Mouse (Mus musculus): ENCODE results near the gene Srp54a. TPM values are rescaled to one million over a fixed set of nuclear protein-coding genes. Genes with fewer than 3 reads are reported as not detected.
"Not testable (repeated sequence)": the region's sequence is repeated elsewhere in the genome, so short reads cannot be mapped to it uniquely, and the experiment has no call there.

The Srp54a gene
- polyA plus RNA-seq (2016; fragmentation: Nextera tagmentation; extraction: Ambion mirVana): 157 and 179 TPM in 2 replicates

DNA sequence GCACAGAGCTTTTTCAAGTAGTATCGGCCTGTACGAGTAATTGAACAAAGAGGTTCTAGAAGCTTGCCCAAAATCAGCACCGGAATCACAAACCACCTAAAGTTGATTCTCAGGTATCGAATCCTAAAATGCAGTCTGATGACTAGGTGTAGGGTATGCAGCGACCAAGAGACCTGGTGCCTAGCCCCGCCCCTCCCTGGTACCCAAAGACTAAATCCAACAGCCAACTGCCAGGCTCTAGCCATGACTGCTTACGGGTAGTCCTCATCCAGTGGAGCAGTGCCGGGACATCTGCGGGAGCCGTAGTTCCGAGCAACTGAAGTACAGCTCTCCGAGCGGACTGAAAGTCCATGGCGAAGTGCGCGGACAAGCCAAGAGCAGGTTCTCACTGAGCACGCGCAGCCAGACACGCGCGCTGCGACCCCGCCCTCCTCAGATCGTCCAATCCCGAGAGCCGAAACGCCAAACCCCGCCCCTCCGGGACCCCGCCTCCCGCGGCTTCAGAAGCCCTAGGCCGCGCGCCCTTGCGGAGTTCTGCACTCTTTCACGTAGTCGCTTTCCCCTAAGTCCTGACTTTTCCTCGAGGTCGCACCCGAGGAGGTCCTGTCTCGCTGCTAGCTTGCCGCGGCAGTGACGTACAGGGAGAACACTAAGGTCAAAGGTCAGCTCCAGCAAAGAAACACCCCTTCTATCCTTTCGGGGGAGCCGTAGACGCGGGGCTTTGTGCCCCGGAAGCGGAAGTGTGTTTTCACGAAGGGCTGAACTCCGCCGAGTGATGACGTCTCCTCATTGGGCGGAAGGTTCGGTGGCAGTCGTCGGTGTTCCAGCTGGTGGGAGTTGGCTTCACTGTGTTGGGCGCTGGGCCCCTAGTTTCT lies at the start of gene Srp54a, which contains the start of gene 2700097O09Rik:
Gene Srp54a (plus strand): TSS at position 537 of the 875 bp plus-strand sequence.
Gene 2700097O09Rik (minus strand): TSS at position 385 of the 875 bp plus-strand sequence.
- H3K9ac ChIP-seq: peak within 1 kb of the TSS; percentile 77
- WGBS: 1% methylated on average over 60 of the region's 60 CpGs

DNA sequence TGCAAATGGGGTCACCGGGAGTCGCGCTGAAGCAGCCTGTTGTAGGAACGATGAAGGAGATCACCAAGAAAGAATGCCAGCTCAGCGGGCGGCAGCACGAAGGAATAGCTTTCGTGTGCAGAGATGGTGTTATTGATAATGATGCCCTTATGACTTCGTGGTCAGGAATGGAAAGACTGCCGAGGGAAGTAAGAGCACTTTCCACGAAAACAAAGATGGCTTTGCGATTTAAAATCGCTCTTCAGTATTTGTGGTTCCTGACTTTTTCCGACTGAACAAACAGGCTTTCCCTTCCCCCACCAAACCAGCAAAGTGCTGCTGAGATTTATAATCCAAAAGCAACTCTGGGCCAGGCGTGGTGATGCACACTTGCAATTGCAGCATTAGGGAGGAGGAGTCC lies 39.1 kb upstream of the Srp54a start:
- no peak overlapping the region for H3K27ac ChIP-seq
- H3K36me3 ChIP-seq: peaks cover 11% of the 10 kb centered on the region; the same call in 1 of the 2 replicates
- 78% methylated on average over 15 of the region's 15 CpGs for WGBS
- no peak for ATAC-seq (ENCODE audit: insufficient number of reproducible peaks, insufficient read depth, low FRiP score, low TSS enrichment)
- no peaks in the 10 kb centered on the region for H3K4me1 ChIP-seq
- H3K4me2 ChIP-seq (replicated peaks): no peak overlapping the region
- H3K27me3 ChIP-seq: no peaks in the 10 kb centered on the region
- no peak overlapping the region for H3K4me3 ChIP-seq
- no peak overlapping the region for H3K9ac ChIP-seq
- no peaks in the 10 kb centered on the region for H3K9me3 ChIP-seq

More for the DNA sequence above, at the start of gene Srp54a, which contains the start of gene 2700097O09Rik:
- H3K4me3 ChIP-seq: peak within 1 kb of the TSS; percentile 73
- not testable (repeated sequence) for H3K27me3 ChIP-seq, H3K4me1 ChIP-seq, H3K36me3 ChIP-seq, H3K9me3 ChIP-seq
- peak within 1 kb of the TSS; percentile 55 for H3K4me2 ChIP-seq (replicated peaks)
- peak within 1 kb of the TSS; percentile 91 for H3K27ac ChIP-seq
- peak; percentile 97 for ATAC-seq (ENCODE audit: insufficient number of reproducible peaks, insufficient read depth, low FRiP score, low TSS enrichment)

DNA sequence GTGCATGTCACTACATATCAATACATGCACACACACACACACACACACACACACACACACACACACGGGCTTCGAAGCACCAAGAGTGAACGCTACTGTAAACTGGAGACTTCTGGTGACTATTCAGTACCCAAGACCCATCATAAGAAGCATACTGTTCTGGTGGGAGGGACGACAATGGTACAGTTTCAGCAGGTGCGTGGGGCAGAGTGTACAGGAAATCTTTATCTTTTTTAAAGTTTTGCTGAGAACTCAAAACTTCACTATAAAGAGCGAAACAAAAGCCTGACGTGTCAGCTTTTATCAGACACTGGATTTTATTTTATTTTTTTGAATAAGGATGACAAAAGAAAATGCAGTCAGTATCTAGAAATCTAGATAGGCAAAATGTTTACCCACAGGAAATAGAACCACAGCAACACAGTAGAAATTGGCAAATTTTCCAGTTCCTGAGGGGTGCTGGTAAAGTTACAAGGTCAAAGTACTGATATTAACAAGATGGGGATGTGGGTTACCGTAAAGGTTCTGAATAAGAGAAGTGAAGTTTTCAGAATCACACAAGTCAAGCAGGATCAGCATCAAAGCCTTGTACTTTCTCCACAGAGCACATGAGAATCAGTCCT lies 30.2 kb upstream of the Srp54a start:
- no peaks in the 10 kb centered on the region for H3K27me3 ChIP-seq
- no peak for ATAC-seq (ENCODE audit: insufficient number of reproducible peaks, insufficient read depth, low FRiP score, low TSS enrichment)
- no peak overlapping the region for H3K27ac ChIP-seq
- no peak overlapping the region for H3K4me3 ChIP-seq
- H3K36me3 ChIP-seq: peaks cover 28% of the 10 kb centered on the region
- no peaks in the 10 kb centered on the region for H3K9me3 ChIP-seq
- 91% methylated on average over 8 of the region's 8 CpGs for WGBS
- H3K9ac ChIP-seq: no peak overlapping the region
- H3K4me1 ChIP-seq: no peaks in the 10 kb centered on the region
- H3K4me2 ChIP-seq (replicated peaks): no peak overlapping the region

DNA sequence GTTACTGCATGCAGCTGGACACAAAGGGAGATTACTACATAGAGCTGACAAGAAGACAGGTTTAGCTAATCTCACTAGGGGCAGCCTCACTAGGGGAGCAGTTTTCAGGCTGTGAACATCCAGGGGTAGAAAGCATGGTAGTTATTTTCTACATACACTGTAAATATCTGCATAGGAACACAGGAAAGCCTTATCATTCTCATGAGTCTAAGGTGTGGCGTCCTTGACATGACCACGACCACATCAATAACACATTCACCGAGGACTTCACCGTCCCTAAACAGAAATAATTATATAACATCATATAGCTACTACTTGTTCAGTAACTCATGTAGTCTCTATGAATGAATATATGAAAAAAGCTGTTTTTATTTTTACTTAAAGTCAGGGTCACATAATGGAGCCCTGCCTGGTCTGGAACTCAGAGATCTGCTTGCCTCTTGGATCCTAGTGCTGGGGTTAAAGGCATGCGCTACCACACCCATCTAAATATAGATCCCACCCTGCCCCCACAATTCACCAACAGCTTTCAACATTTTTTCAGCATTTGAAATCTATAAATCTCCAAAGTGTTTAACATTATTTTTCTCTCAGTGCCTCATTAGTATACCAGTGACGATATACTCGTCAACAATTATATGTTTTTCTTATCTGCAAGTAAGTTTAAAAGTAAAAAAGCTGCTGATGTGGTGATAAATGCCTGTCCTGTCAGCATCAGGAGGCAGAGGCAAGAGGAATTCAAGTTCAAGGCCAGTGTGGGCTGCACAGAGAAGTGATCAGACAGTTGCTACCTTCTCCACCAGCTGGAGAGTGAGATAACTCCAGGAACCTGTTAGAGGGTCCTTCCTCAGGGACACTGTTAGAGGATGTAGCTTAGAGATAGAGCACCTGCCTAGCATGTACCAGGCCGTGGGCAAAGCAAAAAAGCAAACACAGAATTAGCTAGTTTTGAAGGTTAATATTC lies 28.6 kb upstream of the Srp54a start:
- H3K27ac ChIP-seq: no peak overlapping the region
- no peaks in the 10 kb centered on the region for H3K27me3 ChIP-seq
- no peak overlapping the region for H3K4me2 ChIP-seq (replicated peaks)
- no peak for ATAC-seq (ENCODE audit: insufficient number of reproducible peaks, insufficient read depth, low FRiP score, low TSS enrichment)
- no peaks in the 10 kb centered on the region for H3K9me3 ChIP-seq
- no peak overlapping the region for H3K9ac ChIP-seq
- WGBS: 94% methylated on average over 8 of the region's 8 CpGs
- H3K4me3 ChIP-seq: no peak overlapping the region
- H3K36me3 ChIP-seq: peaks cover 21% of the 10 kb centered on the region
- no peaks in the 10 kb centered on the region for H3K4me1 ChIP-seq

DNA sequence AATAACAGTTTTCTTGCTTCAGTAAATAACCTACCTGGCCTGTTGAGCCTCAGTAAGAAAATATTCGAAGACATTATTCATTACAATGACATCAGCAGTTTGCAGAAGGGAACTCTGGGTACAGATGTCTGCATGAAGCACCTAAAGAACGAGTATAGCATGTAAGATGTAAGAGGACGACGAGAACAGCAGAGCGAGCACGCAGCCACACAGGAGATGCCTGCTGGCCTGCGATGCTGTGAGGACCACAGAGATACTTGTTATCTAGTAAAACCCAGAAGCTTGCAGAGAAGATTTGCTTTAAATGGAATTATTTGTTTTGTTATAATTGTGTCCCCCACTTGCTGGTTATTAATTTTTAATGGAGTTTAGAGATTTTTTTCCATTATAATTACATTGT lies 26.8 kb upstream of the Srp54a start:
- 92% methylated on average over 7 of the region's 7 CpGs for WGBS
- no peaks in the 10 kb centered on the region for H3K4me1 ChIP-seq
- H3K36me3 ChIP-seq: peaks cover 9% of the 10 kb centered on the region; the same call in 1 of the 2 replicates
- H3K4me3 ChIP-seq: no peak overlapping the region
- no peaks in the 10 kb centered on the region for H3K9me3 ChIP-seq
- H3K9ac ChIP-seq: no peak overlapping the region
- ATAC-seq (ENCODE audit: insufficient number of reproducible peaks, insufficient read depth, low FRiP score, low TSS enrichment): no peak
- no peaks in the 10 kb centered on the region for H3K27me3 ChIP-seq
- H3K4me2 ChIP-seq (replicated peaks): no peak overlapping the region
- no peak overlapping the region for H3K27ac ChIP-seq

DNA sequence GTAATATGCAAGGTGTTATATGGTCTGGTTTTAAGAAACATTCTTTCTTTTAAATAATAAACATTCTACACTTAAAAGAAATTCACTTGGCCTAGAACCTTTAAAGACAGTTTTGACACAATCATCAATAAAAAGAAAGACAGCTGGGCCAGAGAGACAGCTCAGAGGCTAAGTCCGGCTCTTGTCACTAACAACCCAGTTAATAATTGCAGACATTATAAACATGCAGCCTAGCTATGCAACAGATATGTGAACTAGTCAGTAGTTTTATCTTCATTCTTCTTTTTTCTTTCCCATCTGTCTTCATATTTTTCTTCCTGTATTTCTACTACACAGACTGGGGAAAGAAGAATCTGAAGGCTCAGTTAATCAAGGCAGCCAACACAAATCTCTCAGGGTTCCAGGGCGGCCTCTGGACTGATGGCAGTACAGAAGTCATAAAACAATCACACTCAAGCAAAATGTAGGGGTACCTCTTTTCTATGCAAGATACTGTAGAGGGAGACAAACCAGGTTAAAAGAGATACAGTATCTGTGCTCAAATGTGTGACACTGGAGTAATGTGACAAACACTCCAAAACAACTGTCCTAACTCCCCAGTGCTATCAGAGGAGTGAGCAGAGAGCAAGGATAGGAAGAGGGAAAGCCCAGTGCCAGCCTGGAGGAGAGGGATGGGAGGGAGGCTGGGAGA lies 25.4 kb upstream of the Srp54a start:
- Histone ChIP-seq H3K4me3 (no peak overlapping the region), H3K9ac (no peak overlapping the region), H3K4me2 (replicated peaks) (no peak overlapping the region), H3K27me3 (no peaks in the 10 kb centered on the region), H3K27ac (no peak overlapping the region), H3K36me3 (peaks cover 15% of the 10 kb centered on the region), H3K4me1 (no peaks in the 10 kb centered on the region), H3K9me3 (no peaks in the 10 kb centered on the region)
- ATAC-seq (ENCODE audit: insufficient number of reproducible peaks, insufficient read depth, low FRiP score, low TSS enrichment): no peak
- WGBS: 79% methylated on average over 2 of the region's 2 CpGs

DNA sequence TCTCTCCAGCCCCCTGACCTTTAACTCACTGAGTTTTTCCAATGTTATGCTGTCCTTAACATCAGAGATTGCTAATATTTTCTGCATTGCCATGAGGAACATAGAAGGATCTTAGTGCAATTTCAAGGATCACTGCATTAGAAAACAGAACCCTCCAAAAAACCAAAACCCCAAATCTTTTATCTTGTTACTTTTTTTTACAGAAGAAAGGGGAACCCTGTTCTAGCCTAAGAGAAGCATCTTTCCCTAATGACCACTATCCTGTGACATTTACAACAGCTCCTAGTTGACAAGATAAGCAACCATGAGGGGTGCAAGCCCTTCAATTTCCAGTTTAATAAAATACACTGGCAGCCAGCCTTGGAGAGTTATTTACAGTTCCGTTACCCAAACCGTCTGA lies 23.4 kb upstream of the Srp54a start:
- Histone ChIP-seq H3K36me3 (peaks cover 20% of the 10 kb centered on the region), H3K4me3 (no peak overlapping the region), H3K9me3 (no peaks in the 10 kb centered on the region), H3K4me1 (no peaks in the 10 kb centered on the region), H3K27me3 (no peaks in the 10 kb centered on the region), H3K9ac (no peak overlapping the region), H3K4me2 (replicated peaks) (no peak overlapping the region), H3K27ac (no peak overlapping the region)
- 84% methylated on average over 2 of the region's 2 CpGs for WGBS
- no peak for ATAC-seq (ENCODE audit: insufficient number of reproducible peaks, insufficient read depth, low FRiP score, low TSS enrichment)

DNA sequence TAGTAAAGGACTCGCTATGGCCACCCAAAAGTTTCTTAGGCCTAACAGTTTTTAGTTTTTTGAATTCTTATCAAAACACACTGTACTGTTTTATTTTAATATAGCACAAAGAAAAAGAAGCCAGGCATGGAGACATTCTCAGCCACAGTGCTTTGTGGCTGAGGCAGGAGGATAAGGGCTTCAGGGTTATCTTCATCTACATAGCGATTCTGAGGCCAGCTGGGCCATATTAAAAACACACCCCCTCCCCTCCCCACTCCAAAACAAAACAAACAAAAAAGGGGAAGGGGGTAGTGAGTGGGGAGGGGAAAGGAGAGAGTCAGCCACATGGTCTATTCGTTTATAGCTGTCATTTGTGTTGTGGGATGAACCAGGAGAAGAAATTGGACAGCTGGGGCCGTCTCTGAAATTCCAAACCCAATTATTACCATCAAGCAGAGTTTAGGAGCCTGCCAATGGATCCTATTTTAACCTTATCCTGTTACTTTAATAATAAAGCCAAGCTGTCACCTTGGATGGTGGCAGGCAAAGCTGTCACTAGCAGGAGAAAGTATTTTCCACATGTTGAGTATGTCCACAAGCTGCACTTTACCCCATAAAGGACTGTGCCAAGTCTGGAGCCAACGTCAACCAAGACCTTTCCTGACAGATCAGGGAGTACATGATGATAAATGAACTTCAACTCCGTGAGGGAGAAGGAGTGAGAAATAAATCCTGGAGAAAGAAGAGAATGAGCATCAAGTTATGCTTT lies 21.0 kb upstream of the Srp54a start:
- H3K36me3 ChIP-seq: peaks cover 15% of the 10 kb centered on the region
- no peaks in the 10 kb centered on the region for H3K27me3 ChIP-seq
- H3K4me3 ChIP-seq: no peak overlapping the region
- ATAC-seq (ENCODE audit: insufficient number of reproducible peaks, insufficient read depth, low FRiP score, low TSS enrichment): no peak
- no peaks in the 10 kb centered on the region for H3K9me3 ChIP-seq
- no peak overlapping the region for H3K9ac ChIP-seq
- H3K27ac ChIP-seq: no peak overlapping the region
- WGBS: 65% methylated on average over 6 of the region's 6 CpGs
- no peaks in the 10 kb centered on the region for H3K4me1 ChIP-seq
- H3K4me2 ChIP-seq (replicated peaks): no peak overlapping the region

DNA sequence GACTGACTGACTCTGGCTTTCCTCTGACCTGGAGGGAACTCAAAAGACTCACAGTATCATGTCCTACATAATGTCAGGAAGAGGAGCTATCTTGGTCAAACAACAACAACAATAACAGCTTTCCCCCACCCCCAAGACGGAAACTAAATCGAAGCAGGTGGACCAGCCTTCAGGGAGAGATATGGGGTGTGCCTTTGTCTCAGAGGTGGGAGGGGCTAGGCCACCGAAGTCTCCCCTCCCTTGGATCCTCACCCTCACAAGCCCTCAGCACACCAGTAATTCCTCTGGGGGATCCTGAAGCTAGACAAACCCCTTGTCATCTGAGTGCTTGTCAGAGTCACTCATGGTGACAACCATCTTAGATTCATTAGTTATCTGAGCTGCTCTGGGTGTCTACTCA lies 20.2 kb upstream of the Srp54a start:
- Histone ChIP-seq H3K27ac (no peak overlapping the region; the same call in 1 of the 2 replicates), H3K27me3 (no peaks in the 10 kb centered on the region), H3K4me1 (no peaks in the 10 kb centered on the region), H3K36me3 (peaks cover 15% of the 10 kb centered on the region), H3K9me3 (no peaks in the 10 kb centered on the region), H3K9ac (no peak overlapping the region), H3K4me2 (replicated peaks) (no peak overlapping the region), H3K4me3 (no peak overlapping the region)
- 76% methylated on average over 3 of the region's 3 CpGs for WGBS
- ATAC-seq (ENCODE audit: insufficient number of reproducible peaks, insufficient read depth, low FRiP score, low TSS enrichment): no peak

DNA sequence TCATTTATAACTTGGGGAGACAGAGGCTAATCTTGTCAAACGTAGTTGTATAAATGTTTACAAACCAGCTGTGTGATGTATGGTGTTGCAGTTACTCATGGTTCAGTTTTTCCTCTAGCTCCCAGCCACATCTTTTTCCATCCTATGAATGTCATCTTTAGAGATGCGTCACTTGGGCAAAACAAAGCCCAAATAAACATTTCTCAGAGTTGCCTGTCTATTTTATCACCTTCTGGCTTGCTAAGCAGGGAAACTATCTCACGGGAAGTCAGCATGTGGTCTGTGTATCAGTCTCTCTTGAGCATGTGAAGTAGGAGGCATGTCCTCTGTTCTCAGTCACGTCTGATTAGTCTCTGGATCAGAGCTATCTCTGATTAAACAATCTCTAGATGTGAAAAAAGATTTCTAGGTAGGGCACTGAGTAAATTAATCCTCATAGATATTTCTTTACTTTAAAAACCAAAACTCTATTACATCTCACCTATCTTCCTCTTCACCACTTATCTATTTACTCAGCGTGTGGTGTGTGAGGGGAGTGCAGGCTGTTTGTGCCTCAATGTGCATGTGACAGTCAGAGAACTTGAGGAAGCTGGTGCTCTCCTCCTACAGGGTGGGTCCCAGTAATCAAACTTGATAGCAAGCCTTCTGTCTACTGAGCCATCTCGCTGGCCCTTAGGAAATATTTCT lies 19.7 kb upstream of the Srp54a start:
- Histone ChIP-seq H3K4me2 (replicated peaks) (no peak overlapping the region), H3K27ac (no peak overlapping the region), H3K4me1 (no peaks in the 10 kb centered on the region), H3K9ac (no peak overlapping the region), H3K36me3 (peaks cover 15% of the 10 kb centered on the region), H3K27me3 (no peaks in the 10 kb centered on the region), H3K9me3 (no peaks in the 10 kb centered on the region), H3K4me3 (no peak overlapping the region)
- 84% methylated on average over 6 of the region's 6 CpGs for WGBS
- ATAC-seq (ENCODE audit: insufficient number of reproducible peaks, insufficient read depth, low FRiP score, low TSS enrichment): no peak

Measured in embryonic facial prominence, embryonic 12.5 days (tissue).